Mouse (Mus musculus): ENCODE results near the gene Cfap65.

- TF ChIP-seq ZC3H11A (IDR thresholded peaks at IDR 0.05; ENCODE audit: borderline replicate concordance, low read depth, low read length): no peak
- no peak for TF ChIP-seq HCFC1 (IDR thresholded peaks at IDR 0.05; ENCODE audit: borderline replicate concordance, insufficient read depth, low read length)
These were observed 7.6 kb downstream of the Cfap65 start for GRCm38 (mm10) chr1:74927621-74928296.
